Mouse (Mus musculus): Measurements from ENCODE around the gene Pbrm1.

Gene Pbrm1

DNA sequence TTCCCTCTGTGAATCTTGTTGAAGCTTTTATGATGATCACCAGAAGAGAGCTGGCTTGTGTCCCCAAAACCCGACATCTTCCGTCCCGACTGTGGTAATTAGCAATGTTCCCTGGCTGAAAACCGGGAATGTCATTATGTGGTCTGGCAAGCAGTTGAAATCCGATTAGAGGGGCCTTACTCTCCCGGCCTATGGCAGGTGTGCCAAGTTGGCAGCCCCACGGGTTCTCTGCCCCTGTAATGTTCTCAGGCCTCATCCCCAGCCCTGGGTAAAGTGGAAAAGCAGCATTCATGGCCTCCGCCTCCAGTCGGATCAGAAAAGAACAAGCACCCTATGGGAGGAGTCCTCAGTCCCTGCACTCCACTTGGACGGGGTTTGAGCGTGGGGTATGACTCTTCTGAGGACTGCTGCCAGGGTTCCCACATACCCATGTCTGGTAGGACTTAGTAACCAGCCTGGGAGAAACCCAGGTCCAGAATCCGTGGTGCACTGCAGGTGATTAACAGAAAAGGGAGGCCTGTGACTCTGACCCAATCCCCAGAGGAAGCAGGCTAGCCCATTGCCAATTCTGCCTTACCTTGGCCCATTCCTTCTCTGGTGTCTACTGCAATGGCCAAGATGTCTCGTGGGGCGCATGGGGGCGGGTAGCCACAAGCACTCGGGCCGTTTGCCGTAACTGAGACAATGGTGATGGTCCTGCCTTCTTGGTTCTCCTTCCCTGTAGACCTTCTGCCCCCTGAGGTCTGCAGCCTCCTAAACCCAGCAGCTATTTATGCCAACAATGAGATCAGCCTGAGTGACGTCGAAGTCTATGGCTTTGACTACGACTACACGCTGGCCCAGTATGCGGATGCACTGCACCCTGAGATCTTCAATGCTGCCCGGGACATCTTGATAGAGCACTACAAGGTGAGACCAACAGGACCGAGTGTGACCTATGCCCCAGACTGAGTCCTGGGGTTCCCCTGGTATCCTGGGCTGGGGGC, 115.4 kb downstream of the Pbrm1 start:
- no peak for DNase-seq

DNA sequence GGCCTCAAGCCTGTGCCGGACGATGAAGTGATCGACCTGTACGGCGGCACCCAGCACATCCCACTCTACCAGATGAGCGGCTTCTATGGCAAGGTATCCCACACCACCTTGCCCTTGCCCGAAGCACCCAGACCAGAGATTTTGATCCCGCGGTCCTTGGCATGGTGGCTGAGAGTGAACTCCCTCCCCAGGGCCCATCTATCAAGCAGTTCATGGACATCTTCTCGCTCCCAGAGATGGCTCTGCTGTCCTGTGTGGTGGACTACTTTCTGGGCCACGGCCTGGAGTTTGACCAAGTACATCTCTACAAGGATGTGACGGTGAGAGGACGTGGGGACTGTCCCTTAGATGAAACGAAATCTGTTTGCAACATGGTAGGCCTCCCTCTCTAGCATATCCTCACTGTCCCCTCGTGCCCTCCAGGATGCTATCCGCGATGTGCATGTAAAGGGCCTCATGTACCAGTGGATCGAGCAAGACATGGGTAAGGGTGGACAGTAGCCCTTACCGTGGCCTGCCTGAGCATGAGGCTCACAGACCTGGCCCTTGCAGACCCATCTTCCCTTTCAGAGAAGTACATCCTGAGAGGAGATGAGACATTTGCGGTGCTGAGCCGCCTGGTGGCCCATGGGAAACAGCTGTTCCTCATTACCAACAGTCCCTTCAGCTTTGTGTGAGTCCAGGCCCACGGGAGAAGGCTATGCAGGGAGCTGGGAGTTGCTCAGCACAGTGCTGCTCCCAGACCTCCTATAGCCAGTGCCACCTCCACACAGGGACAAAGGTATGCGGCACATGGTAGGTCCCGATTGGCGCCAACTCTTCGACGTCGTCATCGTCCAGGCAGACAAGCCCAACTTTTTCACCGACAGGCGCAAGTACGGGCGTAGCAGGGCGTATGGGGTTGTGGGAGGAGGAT, 116.8 kb downstream of the Pbrm1 start:
- no peak for DNase-seq

DNA sequence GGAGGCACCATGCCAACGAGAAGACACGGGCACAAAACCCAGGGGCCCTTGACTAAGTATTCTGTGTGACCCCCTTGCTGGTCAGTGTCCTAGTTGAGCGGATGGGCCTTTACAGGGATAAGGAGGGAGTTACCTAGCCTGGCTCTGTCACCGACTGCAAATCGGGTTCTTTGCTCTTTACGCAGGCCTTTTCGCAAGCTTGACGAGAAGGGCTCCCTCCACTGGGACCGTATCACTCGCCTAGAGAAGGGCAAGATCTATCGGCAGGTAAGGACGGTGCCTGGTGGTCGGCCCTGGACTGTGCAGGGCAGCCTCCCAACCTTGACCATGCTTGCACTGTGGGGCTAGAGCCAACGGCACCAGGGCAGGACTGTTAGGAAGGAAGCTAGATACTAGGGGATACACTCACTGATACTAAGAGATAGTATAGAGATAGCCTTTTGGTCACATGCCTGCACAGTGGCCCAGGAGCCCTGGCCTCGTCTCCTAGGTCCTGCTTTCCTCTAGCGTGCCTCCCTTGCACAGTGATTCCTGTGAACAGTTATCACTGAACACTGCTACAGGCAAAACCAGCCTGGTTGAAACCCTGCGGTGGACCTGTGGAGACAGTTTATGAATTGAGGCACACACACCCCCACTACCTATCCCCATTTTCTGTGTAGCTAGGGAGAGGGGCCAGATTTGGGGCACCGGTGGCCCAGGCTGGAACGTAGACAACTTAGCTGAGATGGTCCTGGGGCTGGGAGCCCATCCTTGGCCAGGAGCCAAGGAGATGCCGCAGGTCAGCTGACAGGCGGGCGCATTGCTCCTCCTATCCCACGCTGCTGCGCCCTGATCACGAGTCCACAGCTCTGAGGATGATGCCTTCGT, 117.7 kb downstream of the Pbrm1 start:
- DNase-seq, result no peak

DNA sequence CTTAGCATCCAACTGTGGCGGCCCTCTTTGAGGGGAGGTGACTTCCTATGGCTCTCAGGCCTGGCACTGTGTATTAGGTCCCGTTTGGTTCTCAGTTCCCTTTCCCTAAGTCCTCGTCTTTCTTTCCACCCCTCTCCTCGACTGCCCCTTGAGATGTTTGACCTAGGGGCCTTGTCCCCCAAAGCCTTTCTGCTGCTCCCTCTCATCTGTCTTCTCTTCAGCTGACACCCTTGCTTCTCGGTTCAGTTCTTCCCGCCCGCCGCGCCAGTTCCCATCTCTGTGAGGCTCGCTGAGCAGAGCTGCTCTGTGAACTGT, 118.3 kb downstream of the Pbrm1 start:
- DNase-seq, result no peak

DNA sequence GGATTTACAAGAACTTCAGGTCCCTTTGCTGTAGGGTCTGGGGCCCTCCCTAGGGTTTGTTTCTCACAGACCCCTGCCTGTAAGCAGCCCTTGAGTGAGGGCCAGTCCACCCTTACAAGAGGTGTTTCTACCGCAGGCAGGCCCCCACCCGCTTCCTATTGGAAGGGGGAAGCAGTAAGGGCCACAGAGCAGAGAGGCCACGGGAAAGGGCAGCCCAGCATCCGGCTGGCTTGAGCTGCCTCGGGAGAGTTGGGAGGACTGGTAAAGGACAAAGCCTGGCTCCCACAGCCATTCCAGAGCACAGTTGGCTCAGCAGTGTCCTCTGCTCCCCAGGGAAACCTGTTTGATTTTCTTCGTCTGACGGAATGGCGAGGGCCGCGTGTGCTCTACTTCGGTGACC, 118.9 kb downstream of the Pbrm1 start:
- no peak for DNase-seq

DNA sequence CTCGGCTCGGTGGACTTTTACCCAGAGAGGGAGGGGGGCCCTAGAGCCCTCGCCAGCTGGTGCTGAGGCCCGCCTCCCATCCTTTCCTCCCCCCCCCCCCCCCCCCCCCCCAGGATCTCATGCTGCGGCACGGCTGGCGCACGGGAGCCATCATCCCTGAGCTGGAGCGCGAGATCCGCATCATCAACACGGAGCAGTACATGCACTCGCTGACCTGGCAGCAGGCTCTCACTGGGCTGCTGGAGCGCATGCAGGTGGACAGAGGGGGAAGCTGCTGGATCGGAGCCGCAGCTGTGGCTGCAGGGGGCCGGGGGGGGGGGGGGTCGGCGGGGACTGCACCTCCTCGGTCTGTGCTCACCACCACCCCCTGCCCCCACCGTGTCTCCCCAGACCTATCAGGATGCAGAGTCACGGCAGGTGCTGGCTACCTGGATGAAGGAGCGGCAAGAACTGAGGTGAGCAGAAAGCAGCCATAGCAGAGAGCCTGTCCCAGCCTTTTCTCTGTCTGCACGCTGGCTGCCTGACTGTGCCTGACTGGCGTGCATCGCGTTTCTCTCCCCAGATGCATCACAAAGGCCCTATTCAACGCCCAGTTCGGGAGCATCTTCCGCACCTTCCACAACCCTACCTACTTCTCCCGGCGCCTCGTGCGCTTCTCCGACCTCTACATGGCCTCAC, 119.4 kb downstream of the Pbrm1 start:
- DNase-seq, result no peak

DNA sequence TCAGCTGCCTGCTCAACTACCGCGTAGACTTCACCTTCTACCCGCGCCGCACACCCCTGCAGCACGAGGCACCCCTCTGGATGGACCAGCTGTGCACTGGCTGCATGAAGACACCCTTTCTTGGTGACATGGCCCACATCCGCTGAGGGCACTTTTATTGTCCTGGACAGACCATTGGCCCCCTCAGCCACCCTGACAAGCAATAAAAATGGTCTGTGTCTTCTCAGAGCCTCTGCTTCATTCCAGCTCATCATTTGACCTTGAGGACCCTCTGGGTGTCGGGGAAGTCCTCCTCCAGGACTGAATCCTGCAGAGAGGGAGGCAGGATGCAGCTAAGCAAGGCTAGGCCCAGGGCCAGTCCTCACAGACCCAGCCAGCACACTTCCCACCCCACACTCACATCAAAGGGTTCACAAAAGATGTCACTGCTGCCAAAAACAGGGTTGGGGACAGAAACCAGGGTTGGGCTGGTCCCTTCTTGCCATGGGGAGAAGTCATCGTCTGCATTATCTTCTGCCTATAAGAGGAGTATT, 120.0 kb downstream of the Pbrm1 start:
- no peak for DNase-seq

DNA sequence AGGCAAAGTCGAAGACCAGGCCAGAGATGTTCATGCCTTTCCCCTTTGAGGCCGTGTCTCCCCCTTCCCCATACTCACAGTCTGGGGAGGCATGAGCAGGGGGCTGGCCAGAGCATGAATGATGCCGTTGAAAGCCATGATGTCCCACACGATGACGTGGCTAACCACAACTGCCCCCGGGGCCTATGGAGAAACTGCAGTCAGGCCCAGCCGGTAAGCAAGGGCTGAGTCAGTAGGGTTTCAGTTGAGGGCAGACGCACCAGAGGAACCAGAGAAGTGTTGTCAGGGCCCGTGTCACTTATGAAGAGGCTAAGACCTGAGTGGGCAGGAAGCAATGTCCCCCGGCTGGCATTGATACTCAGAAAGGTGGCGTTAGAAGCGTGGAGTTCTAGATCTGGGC, 120.7 kb downstream of the Pbrm1 start:
- no peak for DNase-seq

DNA sequence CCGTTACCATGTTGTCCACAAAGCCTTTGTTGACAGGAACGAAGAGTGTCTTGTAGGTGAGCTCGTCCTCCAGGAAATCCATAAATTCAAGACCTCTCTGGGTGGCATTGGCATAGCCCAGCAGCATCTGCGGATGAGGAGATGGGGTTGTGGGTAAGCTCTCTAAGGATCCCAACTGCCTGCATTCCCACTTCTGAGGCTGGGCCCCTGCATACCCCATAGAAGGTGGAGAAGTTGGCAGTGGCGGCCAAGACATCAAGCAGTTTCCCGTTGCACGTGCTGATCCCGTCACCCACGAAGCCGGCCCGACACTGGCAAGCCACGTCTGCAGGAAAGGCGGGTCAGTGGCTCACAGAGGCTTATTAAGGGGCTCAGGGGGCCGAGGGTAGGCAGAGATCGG, 121.2 kb downstream of the Pbrm1 start:
- no peak for DNase-seq

DNA sequence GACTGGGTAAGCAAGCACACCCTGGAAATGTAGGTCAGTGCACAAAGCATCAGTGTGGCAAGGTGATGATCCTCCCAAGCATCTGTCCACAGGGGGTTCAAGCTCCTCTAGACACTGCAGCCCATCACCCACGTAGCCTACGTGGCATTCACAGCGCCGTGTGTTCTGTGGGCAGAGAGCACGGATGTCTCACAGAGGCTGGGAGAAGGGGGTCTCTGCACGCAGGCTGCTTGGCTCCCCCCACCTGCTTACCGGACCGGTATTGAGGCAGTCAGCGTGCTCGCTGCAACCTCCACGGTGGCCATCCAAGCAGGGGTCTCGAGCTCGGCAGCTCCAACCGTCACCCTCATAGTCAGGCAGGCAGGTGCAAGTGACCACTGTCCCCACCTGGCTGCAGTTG, 122.1 kb downstream of the Pbrm1 start:
- no peak for DNase-seq

DNA sequence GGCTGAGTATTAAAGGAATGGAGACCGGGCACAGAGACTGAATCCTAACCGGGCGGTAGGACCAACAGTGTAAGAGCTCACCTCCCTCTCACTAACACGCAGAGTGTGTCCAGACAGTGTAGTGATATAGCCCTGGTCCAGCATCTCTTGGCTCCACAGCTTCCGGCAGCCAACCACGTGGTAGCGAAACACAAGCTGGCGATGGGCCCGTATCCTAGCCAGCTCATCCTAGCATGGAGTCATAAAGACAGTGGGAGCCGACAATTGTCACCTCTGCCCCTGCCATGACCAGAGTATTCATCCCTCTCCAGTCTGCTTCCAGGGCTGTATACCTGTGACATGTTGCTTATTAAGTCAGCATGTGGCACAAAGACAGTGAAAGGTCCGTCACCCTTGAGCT, 126.8 kb downstream of the Pbrm1 start:
- no peak for DNase-seq

DNA sequence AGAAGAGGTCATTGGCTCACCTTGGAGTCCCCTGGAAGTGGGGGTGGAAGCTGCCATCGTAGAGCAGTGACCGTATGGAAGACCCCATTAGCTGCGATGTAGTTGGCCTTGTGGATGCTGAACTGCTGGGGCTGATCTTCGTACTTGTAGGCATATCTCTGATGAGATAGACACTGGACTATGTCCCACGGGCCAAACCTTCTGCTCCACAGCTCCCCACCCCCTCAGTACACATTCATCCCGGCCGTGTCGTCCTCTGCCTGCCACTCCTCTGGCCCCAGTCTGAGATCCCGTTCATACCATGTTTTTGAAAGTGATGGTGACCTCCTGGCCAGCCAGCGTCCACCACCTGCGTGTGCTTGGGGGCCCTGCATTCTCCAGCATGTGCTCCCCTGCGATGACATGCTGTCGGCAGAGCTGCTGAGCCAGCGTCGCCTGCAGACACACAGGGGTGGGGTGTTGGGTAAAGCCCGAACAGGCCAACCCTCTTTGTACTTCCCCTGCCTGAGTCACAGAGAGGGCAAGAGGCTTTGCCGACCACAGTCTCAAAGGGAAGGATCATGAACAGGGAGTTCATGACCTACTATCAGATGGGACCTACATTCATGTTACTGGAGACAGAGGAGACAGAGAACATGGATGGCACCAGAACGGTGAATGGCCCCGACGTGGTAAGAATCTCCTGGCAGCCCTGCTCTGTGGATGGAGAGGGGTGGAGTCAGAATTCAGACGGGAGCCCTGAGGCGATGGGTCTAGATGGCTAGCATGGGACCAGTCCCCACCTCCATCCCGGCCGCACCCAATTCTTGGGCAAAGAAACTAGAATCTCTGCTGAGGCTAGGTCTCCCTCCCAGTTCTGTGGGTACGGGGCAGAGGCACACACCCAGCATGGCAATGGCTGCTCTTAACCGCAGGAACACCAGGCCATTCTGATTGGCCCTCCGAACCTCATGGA, 141.5 kb downstream of the Pbrm1 start:
- DNase-seq, result no peak

DNA sequence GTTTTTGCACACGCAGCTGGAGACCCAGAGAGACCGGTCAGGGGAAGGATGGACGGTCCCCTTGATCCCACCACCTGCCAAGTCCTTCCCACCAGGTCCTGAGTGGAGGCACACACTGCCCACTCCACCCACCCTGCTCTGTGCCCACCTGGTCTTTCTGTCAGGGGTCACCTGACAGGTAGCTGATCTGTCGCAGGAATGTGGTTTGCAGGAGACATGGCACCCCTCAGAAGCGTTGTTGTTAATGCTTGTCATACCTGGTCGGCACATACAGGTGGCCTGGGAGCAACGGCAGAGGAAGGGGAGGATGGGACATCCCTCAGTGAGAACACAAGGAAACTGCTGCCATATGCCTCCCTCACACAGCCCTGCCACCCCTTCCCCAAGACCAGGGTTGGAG, 142.3 kb downstream of the Pbrm1 start:
- no peak for DNase-seq

DNA sequence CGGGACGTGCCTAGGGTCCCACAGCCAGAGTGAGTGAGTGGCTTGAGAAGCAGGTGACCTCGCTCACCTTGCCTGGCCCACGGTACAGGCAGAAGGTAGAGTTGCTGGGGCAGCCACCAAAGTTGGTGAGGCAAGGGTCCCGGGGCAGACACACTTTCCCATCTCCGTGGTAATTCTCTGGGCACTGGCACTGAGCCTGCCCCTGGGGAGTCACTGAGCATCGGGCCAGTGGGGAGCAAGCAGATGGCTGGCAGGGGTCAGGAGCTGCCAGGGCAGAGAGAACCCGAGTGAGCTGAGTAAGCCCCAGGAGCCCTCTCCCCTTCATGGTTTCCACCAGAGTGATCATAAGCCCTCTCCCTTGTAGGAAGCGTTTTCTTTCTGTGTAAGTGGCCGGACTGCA, 142.7 kb downstream of the Pbrm1 start:
- no peak for DNase-seq

DNA sequence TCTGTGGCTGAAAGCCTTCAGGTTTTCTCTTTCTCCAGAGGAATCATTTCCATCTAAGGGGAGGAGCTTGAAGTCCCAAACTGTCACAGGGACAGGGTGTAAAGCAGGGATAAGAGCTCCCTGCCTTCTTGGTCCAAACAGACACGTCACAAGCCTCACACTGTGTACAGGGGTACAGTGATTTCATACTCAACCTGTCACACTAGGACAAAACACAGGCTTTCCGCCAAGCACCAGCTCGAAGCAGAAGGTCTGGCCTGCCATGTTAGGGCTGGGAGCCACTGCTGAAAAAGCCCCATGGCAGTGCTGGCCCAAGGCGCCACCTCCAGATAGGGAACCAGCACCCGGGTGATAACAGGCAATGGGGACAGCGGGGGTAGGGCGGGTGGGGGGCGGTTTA, 145.1 kb downstream of the Pbrm1 start:
- DNase-seq, result no peak

DNA sequence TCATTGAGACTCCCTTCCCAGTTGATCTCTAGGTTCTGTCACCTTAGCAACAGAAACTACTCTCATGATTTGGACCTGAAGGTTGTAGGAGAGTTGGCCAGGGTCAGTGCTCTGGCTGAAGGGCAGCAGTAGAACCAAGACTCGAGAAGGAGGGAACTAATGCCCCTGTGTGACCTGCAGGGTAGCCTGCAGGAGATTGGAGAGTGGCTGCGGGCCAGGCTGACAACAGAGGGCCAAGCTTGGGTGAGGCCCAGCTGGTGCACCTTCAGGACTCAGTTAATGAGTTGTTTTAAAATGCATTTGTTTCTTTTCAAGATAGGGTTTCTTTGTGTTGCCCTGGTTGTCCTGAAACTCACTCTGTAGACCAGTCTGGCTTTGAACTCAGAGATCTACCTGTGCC, 146.1 kb downstream of the Pbrm1 start:
- DNase-seq, result no peak

DNA sequence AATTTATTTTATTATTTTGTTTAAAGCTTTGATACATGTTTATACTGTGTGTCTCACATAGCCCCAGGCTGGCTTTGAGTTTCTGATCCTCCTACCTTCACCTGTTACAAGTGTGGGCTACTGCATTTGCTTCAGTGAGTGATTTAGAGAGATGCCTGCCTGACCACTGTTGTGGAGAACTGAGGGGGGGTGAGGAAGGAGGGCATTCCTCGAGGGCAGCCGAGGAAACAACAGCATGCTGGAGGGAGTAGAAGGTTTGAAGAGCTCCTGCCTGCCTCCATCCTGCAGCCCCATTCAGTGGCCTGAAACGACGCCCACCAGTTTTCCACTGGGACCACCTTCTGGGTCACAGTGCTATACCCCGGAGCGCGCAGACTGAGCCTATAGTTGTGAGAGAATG, 146.5 kb downstream of the Pbrm1 start:
- no peak for DNase-seq

DNA sequence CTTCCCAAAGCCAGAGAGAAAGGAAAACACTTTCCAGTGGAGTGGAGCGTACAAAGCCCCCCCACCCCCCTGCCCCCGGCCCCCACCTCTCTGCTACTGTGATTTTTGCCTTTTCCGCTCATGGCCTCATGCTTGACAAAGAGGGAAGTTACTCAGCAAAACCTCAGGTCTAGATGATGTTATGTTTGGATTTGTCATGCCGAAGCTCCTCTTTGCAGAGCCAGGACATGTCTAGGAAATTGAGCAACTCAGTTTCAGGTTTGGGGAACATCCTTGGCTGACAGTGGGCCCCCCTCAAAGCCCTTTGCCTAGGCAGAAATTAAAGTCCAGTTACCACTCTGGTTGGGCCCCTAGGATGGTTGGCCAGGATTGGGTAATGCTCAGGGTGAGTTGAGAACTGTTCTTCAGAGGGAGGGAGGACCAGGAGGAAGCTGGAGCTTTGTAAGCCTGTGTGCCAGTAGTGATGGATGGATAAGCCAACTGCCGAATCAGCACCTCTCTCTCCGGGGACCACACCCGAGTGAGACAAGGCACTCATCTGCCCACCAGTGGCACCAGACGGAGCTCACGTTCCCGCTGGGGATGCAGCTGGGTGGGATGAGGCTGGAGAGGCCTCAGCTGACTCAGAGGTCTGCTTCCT, 147.2 kb downstream of the Pbrm1 start:
- no peak for DNase-seq

DNA sequence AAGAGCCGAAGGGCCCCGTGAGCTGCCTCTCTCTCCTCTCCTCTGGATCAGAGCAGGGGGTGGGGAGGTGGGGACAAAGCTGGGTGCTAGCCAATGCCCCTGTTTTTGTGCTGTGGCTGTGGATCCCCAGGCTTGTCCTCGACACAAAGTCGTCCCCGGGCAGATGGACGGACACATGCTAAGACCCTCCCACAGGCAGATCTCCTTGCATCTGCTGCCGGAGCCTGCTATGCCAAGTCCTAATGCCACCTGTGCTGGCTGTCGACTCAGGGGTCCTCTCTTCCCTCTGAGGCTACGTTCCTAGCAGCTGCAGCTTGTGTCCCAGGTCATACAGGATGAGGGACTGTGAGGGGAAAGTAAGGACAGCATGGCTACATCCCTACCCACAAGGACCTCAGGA, 147.9 kb downstream of the Pbrm1 start:
- no peak for DNase-seq

DNA sequence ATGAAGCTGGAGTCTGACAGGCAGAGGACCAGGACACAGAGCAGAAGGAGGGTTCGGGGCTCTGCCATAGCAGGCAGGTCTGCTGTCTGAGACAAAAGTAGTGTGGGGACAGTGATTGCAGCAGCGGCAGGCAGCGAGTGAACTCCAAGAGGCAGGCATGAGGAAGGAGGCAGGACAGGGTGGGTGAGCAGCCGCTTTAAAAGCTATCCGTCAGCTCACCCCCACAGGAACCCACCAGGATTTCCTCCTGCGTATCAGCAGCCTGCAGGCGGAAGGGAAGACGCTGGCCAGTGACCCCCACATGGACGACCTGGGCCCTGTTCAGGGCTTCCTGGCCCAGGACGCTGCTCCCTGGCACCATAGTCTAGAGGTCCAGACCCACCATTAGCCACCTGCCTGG, 149.5 kb downstream of the Pbrm1 start, which contains the start of gene Stab1:
TSS of gene Stab1 (minus strand) at position 217 of the 400 bp plus-strand sequence.
- no peak for DNase-seq
